Mouse (Mus musculus): ENCODE measurements at regions not wholly inside any gene's neighbourhood (a gene's known extent, or its start where the extent isn't known, plus 50 kb on each side); places are given as distances from the start of the nearest gene placed in this dataset.
A peak's percentile ranks its signal among the peaks of the same experiment; 100 is the strongest.

- no peak for DNase-seq (ENCODE audit: low read depth, low spot score)
Observed at GRCm38 (mm10) chr2:178711587-178712080, 281.3 kb downstream of the Cdh26 start.

GRCm38 (mm10) chr2:178712391-178712892 lies 282.1 kb downstream of the Cdh26 start:
- no peak for DNase-seq (ENCODE audit: low read depth, low spot score)

DNA sequence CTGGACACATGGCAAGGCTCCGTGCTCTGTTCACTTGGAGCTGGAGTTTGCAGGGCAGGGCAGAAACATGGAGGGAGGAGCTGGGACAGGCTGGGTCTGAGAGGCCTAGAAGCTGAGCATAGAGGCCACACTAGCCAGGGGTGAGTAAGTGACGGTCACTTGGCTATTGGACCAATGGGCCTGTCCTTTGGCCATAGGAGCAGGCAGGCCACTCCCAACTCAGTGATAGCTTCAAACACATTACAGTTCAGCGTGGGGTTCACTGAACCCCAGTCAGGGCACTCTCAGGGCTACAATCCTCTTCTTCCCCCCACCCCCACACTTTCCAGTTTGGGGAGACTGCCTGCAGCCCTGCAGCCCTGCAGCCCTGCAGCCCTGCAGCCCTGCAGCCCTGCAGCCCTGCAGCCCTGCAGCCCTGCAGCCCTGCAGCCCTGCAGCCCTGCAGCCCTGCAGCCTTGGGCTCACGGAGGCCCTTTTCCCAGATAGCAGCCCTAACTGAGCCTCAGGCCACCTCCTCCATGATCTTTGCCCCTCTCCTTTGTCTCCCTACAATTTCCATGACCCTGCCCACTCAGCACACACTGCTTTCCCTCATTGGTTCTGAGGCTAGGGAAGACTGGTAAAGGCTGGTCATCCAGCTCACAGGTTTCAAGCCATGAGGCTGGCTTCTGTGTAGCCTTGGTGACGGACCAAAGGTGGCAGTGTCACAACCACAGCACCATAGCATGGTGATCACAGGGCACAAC lies 285.3 kb downstream of the Cdh26 start:
- no peak for DNase-seq (ENCODE audit: low read depth, low spot score)

- peak; percentile 8 for DNase-seq (ENCODE audit: low read depth, low spot score)
Observed at GRCm38 (mm10) chr2:178718048-178718447, 287.7 kb downstream of the Cdh26 start.

DNA sequence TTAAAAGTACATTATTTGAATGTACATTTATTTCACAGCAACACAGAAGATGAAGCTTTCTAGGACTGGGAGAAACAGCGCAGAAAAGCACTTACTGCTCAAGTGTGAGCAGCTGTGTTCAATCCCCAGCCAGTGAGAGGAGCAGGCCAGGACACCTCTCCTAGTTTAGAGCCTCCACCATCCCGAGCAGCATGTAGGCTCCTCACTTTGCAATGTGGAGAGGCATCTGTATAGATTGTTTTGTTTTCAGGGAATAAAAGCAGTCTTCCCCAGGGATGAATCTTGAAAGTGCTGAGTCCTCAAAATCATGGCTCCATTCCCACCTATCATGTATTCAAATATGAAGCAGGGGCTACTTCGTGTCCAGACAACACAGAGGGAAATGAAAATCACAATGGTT lies 293.1 kb downstream of the Cdh26 start:
- no peak for DNase-seq (ENCODE audit: low read depth, low spot score)

GRCm38 (mm10) chr2:178724228-178724627 lies 293.9 kb downstream of the Cdh26 start:
- DNase-seq (ENCODE audit: low read depth, low spot score) = no peak

- DNase-seq (ENCODE audit: low read depth, low spot score) = peak; percentile 69
Observed at GRCm38 (mm10) chr2:178727930-178728793, 297.8 kb downstream of the Cdh26 start.

DNA sequence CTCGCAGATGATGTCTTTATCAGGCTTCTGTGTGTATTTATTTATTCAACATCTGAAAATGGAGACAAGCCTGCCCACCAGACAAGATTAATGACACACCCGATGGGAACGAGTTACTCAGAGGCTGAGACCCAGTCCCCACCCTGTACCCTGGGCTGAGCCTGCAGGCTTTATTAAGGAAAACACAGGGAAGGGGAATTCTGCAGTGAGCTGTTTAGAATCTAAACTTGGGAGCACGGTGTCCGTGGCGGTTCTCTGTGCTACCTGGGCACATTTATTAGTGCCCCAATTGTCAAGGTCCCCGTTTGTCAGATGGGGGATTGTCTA lies 298.4 kb downstream of the Cdh26 start:
- DNase-seq (ENCODE audit: low read depth, low spot score) = no peak

GRCm38 (mm10) chr2:178735099-178735498 lies 304.8 kb downstream of the Cdh26 start:
- DNase-seq (ENCODE audit: low read depth, low spot score) = peak; percentile 46

DNA sequence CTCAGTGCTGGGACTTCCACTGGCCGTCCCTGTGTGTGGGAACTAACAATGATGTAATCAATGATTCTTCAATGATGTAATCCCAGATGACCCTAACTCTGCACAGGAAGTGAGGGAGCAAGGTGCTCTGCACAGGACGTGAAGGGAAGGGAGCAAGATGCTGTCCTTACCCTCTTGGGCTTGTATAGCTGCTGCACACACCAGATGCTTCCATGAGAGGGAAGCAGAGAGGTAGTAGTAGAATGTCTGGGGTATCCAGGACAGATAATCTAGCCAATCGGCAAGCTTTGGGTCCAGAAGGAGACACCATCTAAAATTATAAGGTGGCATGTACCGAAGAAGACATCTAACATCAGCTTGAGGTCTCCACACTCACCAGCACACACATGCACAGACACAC lies 314.3 kb downstream of the Cdh26 start:
- DNase-seq (ENCODE audit: low read depth, low spot score) = no peak

DNA sequence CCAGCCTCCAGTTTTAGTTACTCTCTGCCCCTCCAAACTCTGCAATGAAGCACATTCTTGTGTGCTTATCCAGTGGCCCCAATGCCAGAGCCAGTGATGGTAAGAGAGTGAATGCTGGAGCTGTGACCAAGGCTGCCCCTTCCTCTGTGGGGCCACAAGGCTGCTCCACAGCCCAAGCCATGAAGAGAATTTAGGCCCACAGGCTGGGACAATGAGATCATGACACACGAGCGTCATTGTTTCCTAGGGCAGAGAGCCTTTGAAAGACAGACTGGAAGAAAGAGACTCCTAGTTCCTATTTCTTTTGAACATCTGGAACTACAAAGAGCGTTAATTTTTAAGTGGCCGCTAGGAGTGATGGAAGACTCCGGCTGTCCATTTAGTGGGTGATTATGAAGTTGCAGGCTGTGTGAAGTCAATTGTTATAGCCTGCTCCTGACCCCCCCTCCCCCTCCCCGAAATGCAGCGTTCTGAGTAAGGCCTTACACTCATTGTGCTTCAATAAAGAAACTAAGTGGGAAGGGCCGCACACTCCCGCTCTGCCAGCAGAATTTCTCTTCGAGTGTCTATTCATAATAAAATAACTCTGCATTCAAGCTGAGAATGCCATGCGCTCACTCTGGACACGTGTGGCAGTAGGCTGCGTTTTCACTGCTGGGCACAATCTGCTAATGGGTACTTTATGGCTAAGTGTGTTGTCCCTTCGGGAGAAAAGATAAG lies 315.1 kb downstream of the Cdh26 start:
- no peak for DNase-seq (ENCODE audit: low read depth, low spot score)

GRCm38 (mm10) chr2:178751247-178751646 lies 320.9 kb downstream of the Cdh26 start:
- DNase-seq (ENCODE audit: low read depth, low spot score) = no peak

DNA sequence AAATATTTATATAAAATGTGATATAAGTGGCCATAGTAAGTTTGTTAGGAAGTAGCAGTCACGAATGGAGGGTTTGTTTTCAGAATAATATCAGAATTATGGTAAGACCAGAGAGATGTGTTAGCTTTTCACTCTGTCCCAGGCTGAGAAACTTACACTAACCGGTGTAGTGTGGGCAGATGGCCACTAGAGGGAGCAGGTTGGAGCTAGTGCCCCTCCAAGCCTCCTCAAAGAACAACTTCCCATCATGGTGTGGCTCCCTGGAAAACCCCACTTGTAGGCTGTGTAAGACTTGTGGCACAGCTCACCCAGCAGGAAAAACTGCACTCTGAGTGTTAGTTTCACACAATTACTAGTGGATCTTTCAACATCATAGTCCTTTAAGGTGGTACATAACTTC lies 328.0 kb downstream of the Cdh26 start:
- DNase-seq (ENCODE audit: low read depth, low spot score) = peak; percentile 53

- no peak for DNase-seq (ENCODE audit: low read depth, low spot score)
Observed at GRCm38 (mm10) chr2:178768526-178768925, 338.2 kb downstream of the Cdh26 start.

DNA sequence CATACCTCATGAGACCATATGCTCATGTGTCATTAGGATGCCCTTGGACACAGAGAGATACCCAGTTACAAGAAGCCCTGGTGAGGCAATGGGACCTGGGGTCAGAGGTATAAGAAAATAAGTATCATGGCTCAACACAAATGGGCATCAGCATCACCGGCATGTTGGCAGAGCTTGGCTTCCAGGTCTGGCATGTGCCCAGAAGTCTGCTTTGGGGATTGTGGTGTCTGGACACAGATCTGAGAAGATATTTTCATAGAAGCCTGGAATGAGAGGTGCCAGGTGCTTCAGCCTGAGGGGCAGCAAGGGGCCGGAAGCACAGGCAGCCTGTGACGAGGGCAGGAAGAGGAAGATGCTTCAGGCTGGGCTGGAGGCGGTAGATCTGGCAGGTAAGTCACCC lies 338.7 kb downstream of the Cdh26 start:
- DNase-seq (ENCODE audit: low read depth, low spot score) = no peak

DNA sequence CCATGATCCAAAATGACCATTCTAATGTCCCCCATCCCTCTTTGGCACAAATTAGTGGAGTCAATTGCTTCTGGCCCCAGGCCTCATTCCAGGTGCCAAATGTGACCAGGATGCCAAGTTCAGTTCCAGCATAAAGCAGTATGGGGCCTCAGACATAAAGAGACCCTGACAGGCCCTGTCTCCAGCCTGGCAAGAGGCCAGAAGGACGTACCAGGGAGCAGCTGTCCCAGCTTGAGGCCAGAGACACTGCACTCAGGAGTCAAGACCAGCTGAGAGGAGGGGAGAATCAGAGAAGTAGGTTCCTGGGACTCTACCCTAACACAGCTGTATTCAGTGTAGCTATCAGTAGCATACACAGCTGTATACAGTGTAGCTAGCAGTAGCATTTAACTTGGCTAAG lies 341.1 kb downstream of the Cdh26 start:
- DNase-seq (ENCODE audit: low read depth, low spot score) = no peak

DNA sequence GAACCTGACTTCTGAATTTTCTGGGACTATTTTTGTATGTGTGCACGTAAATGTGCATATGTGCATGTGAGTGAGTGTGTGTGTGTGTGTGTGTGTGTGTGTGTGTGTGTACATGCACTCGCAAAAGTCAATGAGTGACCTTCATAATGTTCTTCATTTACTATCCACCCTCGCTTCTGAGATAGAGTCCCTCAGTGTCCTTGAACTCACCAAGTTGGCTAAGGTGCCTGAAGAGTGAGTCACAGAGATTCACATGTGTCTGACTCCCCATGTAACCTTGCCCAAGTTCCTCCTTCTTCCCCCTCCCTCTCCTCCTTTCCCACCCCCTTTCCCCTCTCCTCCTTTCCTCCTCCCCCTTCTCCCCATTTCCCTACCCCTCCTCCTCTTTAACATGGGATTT lies 341.6 kb downstream of the Cdh26 start:
- DNase-seq (ENCODE audit: low read depth, low spot score) = no peak

- no peak for DNase-seq (ENCODE audit: low read depth, low spot score)
Observed at GRCm38 (mm10) chr2:178784822-178785589, 354.7 kb downstream of the Cdh26 start.

GRCm38 (mm10) chr2:178785843-178786242 lies 355.5 kb downstream of the Cdh26 start:
- no peak for DNase-seq (ENCODE audit: low read depth, low spot score)

DNA sequence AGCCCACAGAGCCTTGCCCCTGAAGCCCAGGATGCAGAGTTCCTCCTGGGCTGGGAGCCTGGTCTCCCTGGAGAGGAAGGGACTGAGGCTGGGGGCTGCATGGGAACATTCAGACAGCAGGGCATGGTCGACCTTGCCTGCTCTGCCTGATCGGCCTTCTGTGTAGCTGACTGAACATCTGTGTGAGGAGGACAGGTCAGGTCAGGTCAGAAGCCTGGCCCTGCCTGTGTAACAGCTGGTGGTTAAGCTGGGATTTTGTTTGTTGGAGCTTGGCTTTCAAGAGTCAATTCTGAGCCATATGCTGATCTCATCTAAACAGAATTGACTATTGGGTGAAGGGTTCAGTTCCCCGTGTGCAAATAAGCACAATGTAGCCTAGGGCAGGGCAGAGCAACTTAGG lies 365.5 kb downstream of the Cdh26 start:
- DNase-seq (ENCODE audit: low read depth, low spot score) = no peak

- no peak for DNase-seq (ENCODE audit: low read depth, low spot score)
Observed at GRCm38 (mm10) chr2:178801464-178801863, 371.1 kb downstream of the Cdh26 start.

All from R1 (cell line).